Mouse (Mus musculus) G1E (cell line): Measurements from ENCODE around the gene Zfp592. TPM values are rescaled to one million over a fixed set of nuclear protein-coding genes. Genes with fewer than 3 reads are reported as not detected.

Experiments
- ATAC-seq: 2 replicates; pipeline ENCODE4 v1.8.0; 2016; ENCODE audit warnings: mild to moderate bottlenecking; ENCODE audit not compliant: insufficient number of reproducible peaks, poor library complexity, low FRiP score, severe bottlenecking; ENCODE audit errors: extremely low read depth
- DNase-seq: peaks from one replicate; pipeline ENCODE4 v3.0.0; 2012; ENCODE audit warnings: low spot score
- H3K27me3 ChIP-seq: 2 replicates; pipeline ENCODE4 v1.6.1; 2012; ENCODE audit warnings: mild to moderate bottlenecking, low read length, inconsistent platforms; ENCODE audit not compliant: insufficient read depth
- H3K36me3 ChIP-seq: replicated peaks from 2 replicates; pipeline ENCODE3; 2012; ENCODE audit warnings: mild to moderate bottlenecking, inconsistent platforms
- H3K4me1 ChIP-seq: 2 replicates; pipeline ENCODE4 v1.6.1; 2012; ENCODE audit warnings: low read depth, low read length, inconsistent platforms, mixed read lengths; ENCODE audit not compliant: insufficient read depth
- H3K4me3 ChIP-seq: 2 replicates; pipeline ENCODE4 v1.5.1; 2012; ENCODE audit warnings: low read depth, mild to moderate bottlenecking, inconsistent platforms, low read length, moderate library complexity, mixed read lengths
- H3K9me3 ChIP-seq: replicated peaks from 2 replicates; pipeline ENCODE4 v1.6.1; 2012; ENCODE audit warnings: inconsistent platforms
- CTCF ChIP-seq: IDR thresholded peaks from 2 replicates; pipeline ENCODE4 v1.5.1; 2012; ENCODE audit warnings: low read depth, low read length, inconsistent platforms, mixed read lengths
- GATA1 ChIP-seq: IDR thresholded peaks from 2 replicates; pipeline ENCODE4 v1.6.1; 2012; ENCODE audit warnings: borderline replicate concordance, low read length, inconsistent platforms, mixed read lengths
- GATA2 ChIP-seq: IDR thresholded peaks from 2 replicates; pipeline ENCODE4 v1.6.1; 2012; ENCODE audit warnings: low read depth, low read length, inconsistent platforms, borderline replicate concordance
- POLR2AphosphoS5 ChIP-seq: IDR thresholded peaks from 2 replicates; pipeline ENCODE4 v1.6.1; 2012; ENCODE audit warnings: low read depth, low read length, inconsistent platforms; ENCODE audit not compliant: insufficient replicate concordance
- TAL1 ChIP-seq: conservative IDR thresholded peaks from 2 replicates; pipeline ENCODE4 v1.6.1; 2012; ENCODE audit warnings: low read depth, low read length, inconsistent platforms, mixed read lengths
- polyA plus RNA-seq: library from polyadenylated mRNA; stranded (reverse); fragments of >175 nt; gene quantifications from 2 replicates; pipeline ENCODE4 v1.2.3, GENCODE M21; 2012
- total RNA-seq, 2 experiments: library from RNA; stranded (forward) in 1 of 2; stranded (reverse) in 1 of 2; fragments of 200-1000 nt in 1 of 2; fragments of >200 nt in 1 of 2; fragmentation: Nextera tagmentation in 1 of 2; gene quantifications; 2 replicates each; pipeline ENCODE4 v1.2.3; 2014 to 2017

The Zfp592 gene
- total and polyA plus RNA-seq, 3 experiments = 30.3 to 72.4 (median 60.5) TPM

DNA sequence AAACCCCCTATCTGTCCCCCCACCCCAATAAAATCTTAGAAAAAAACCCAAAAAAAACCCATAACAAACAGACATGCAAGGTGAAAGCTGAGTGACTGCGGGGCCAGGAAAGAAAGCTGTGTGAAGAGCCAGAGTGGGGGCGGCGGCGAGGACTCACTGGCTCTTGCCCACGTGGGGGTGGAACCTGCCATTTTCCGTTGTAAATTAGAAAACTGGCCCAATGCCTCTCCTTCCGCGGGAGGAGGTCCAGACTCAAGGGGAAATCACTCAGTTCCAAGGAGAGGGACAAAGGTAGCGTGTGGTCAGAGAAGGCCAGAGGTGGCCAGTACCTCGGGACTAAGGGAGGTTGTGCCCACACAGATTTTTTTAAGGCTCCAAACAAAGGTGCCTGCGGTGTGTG lies 68.5 kb downstream of the Zfp592 start:
- Histone ChIP-seq H3K36me3 (peaks cover 37% of the 10 kb centered on the region), H3K4me1 (peaks cover 47% of the 10 kb centered on the region), H3K27me3 (no peaks in the 10 kb centered on the region), H3K4me3 (no peak overlapping the region), H3K9me3 (no peaks in the 10 kb centered on the region)
- ATAC-seq = no peak
- TF ChIP-seq TAL1 (no peak), GATA2 (no peak), GATA1 (no peak), POLR2AphosphoS5 (no peak), CTCF (no peak)
- no peak for DNase-seq

DNA sequence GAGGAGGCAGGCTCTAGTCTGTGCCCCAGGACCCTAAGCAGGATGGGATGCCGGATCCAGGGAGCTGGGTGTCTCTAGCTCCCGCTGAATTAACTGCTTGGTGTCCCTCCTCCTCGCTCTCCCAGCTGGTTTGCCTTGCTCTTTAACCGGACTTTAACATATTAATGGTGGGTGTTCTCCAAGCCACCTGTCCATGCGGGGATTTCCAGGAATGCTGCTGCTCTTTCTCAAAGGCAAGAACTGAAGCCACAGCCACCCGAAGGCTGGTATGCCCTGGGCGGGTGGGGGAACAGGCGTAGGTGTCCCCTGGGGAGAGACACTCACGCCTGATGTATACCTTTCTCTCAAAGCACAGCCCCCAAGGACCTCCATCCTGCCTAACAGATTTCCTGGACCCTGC lies 69.9 kb downstream of the Zfp592 start:
- Histone ChIP-seq H3K36me3 (peaks cover 45% of the 10 kb centered on the region), H3K27me3 (no peaks in the 10 kb centered on the region), H3K9me3 (no peaks in the 10 kb centered on the region), H3K4me3 (no peak overlapping the region), H3K4me1 (peaks cover 33% of the 10 kb centered on the region)
- TF ChIP-seq GATA1 = no peak
- no peak for DNase-seq
- no peak for ATAC-seq

DNA sequence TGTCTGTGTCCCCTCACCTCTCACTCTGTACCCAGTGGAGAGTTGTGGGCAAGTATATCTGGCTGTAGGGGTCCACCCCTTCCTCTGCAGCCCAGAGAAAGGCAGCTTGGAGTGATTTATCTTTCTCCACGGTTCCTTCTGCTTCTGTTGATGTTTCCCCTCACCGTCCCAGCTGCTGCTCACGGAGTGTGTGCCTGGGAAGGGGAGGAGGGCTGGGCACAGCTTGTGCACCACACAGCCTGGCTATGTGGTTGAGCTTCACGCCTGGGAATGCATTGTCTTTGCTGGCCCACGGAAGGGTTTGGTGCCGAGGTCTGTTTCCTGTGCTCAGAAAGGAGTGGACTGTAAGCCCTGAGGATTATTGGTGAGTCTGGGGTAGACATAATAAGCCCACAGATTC lies 73.2 kb downstream of the Zfp592 start:
- ATAC-seq (no peak), DNase-seq (no peak)
- 0 out of 2 replicates have a peak, but pooled peaks cover 6% of the 10 kb centered on the region for H3K4me1 ChIP-seq
- no peaks in the 10 kb centered on the region for H3K9me3 ChIP-seq
- H3K27me3 ChIP-seq = no peaks in the 10 kb centered on the region
- TF ChIP-seq GATA2 (no peak), GATA1 (no peak), TAL1 (no peak), POLR2AphosphoS5 (no peak), CTCF (no peak)
- peaks cover 53% of the 10 kb centered on the region for H3K36me3 ChIP-seq
- H3K4me3 ChIP-seq = no peak overlapping the region

DNA sequence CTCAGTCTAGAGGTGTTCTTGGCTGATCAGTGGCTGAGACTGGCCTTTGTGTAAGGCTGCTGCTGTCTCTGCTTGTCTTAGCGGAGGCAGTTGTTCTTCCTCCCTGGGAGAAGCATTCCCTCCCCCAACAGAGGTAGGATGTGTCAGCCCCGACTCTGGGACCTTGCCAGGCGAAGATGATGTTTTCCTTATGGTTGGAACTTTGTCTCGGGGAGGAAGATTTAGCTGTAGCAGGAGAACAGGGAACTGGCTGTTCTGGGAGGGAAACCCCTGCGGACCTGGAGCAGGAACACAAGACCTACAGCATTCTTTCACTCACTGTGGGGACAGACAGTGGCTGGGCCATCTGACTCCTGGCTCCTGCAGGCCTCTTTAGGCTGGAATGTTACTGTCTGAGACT lies 79.0 kb downstream of the Zfp592 start:
- DNase-seq (no peak), ATAC-seq (no peak)
- no peaks in the 10 kb centered on the region for H3K27me3 ChIP-seq
- no peaks in the 10 kb centered on the region for H3K9me3 ChIP-seq
- no peak overlapping the region for H3K4me3 ChIP-seq
- TF ChIP-seq GATA2 (no peak), GATA1 (no peak), POLR2AphosphoS5 (no peak)
- peaks cover 56% of the 10 kb centered on the region for H3K36me3 ChIP-seq
- H3K4me1 ChIP-seq = peaks cover 13% of the 10 kb centered on the region

DNA sequence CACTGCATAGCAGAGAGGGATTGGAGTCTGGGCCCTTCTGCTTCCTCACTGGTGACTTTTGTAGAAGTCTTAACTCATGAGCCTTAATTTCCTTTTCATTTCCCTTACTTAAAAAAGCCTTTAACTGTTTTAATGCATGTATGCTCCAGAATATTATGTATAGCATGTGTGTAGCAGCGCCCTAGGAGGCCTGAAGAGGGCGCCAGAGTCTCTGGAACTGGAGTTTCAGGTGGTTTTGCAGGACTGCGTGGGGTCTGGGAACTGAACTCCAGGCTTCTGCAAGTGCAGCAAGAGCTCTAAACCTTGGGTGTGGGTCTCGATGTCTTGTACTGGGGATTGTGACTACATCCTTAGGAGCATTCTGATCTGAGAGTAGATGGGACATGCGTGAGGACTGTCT lies 79.8 kb downstream of the Zfp592 start:
- TF ChIP-seq POLR2AphosphoS5 = no peak
- TF ChIP-seq CTCF = no peak
- no peak for TF ChIP-seq GATA2
- no peak for TF ChIP-seq TAL1
- no peak for TF ChIP-seq GATA1
- Histone ChIP-seq H3K9me3 (no peaks in the 10 kb centered on the region), H3K4me1 (peaks cover 13% of the 10 kb centered on the region), H3K27me3 (no peaks in the 10 kb centered on the region), H3K4me3 (no peak overlapping the region), H3K36me3 (peaks cover 59% of the 10 kb centered on the region)
- DNase-seq (no peak), ATAC-seq (no peak)

DNA sequence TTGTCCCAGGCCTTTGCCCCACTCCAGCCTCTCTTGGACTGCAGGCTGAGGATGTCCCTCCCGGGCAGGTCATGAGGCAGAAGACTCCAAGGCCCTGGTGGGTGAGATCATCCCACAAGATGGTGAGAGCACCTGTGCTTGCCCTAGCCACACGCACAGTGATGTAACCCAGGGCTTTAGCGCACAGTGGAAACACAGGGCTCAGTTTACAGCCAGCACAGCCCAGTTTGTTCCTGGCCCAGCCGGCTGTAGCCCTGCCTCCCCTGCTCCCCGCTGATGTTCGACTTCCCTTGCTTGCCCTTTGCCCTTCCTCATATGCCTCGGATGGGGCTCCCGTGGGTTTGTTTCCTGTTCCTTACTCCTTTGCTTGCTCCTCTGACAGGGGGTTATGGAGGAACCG lies 81.1 kb downstream of the Zfp592 start:
- Histone ChIP-seq H3K9me3 (no peaks in the 10 kb centered on the region), H3K27me3 (no peaks in the 10 kb centered on the region), H3K4me1 (peaks cover 13% of the 10 kb centered on the region), H3K36me3 (peaks cover 61% of the 10 kb centered on the region), H3K4me3 (no peak overlapping the region)
- ATAC-seq = no peak
- no peak for DNase-seq
- no peak for TF ChIP-seq GATA2
- no peak for TF ChIP-seq CTCF
- no peak for TF ChIP-seq GATA1

DNA sequence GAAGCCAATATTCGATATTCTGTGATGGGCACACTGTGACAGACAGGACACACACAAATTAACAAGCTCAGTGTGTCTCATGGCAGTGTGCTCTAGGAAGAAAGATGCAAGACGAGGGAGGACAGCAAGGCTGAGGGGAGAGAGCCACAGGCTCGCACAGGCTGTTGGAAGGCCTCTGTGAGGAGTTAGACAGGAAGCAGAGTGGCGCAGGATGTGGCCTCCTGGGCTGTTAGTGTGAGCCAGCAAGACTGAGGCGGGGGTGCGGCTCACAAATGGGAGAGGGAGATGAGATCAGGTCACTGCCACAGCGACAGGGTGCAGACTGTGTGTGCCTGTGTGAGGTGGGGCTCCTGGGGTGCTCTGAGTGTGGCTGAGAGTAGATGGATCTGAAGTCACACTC lies 81.8 kb downstream of the Zfp592 start:
- TF ChIP-seq GATA2 = no peak
- TF ChIP-seq TAL1 = no peak
- no peak for TF ChIP-seq CTCF
- no peak for TF ChIP-seq POLR2AphosphoS5
- no peak for TF ChIP-seq GATA1
- H3K4me3 ChIP-seq = no peak overlapping the region
- H3K9me3 ChIP-seq = no peaks in the 10 kb centered on the region
- H3K27me3 ChIP-seq = no peaks in the 10 kb centered on the region
- ATAC-seq (no peak), DNase-seq (peak; percentile 12)
- peaks cover 57% of the 10 kb centered on the region for H3K36me3 ChIP-seq
- peaks cover 13% of the 10 kb centered on the region for H3K4me1 ChIP-seq
